Mouse (Mus musculus): ENCODE data around the gene Cmip. TPM values are rescaled to one million over a fixed set of nuclear protein-coding genes. Genes with fewer than 3 reads are reported as not detected.

The Cmip gene
- polyA plus RNA-seq, 1 experiment from 2014 or later: 20.8 TPM

DNA sequence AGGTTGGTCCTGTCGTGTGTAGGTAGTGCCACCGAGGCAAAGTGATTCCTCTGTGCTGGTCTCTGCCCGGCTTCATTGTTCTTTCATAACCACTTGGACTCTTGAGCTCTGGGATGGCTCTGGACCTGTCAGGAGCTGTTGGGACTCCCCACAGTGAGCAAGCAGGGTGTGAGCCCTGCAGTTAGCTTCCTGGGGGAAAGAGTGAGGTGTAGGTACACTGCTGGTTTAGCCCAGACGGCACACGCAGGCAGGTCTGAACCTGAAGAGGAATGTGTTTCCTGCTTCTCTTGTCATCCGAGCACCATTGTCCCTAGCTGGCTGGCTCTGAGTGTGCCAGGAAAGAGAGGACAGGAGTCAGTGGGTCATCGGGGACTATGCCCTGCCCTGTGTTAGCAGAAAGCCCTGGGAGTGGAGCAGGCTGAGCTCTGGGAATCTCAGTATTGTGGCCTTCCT lies 70.5 kb downstream of the Cmip start:
- Histone ChIP-seq H3K36me3 (no peaks in the 10 kb centered on the region; the same call in 1 of the 2 replicates), H3K4me3 (replicated peaks) (no peak overlapping the region), H3K9me3 (no peaks in the 10 kb centered on the region), H3K4me1 (replicated peaks) (peaks cover 39% of the 10 kb centered on the region), H3K27ac (no peak overlapping the region), H3K4me2 (no peak overlapping the region), H3K9ac (replicated peaks) (no peak overlapping the region), H3K27me3 (no peaks in the 10 kb centered on the region)
- WGBS: 44% methylated on average over 7 of the region's 7 CpGs
- no peak for ATAC-seq (ENCODE audit: insufficient number of reproducible peaks, insufficient read depth, low FRiP score, low TSS enrichment, low read depth)

DNA sequence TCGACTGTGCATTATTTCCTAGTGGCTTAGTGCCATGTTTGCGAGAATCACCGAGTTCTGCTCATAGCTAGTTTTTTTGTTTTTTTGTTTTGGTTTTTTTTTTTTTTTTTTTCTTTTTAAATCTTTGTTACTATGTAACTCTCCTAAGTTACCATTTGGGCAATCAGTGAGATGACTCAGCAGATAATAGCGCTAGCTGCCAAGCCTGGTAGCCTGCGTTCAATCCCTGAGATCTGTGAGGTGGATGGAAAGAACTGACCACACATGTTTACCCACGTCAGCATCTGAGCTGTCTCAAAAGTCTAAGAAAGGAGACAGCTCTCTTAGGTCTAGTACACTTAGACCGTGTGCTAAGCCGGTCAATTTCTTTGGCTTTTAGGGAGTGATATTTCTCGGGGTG lies 71.9 kb downstream of the Cmip start:
- no peaks in the 10 kb centered on the region for H3K27me3 ChIP-seq
- ATAC-seq (ENCODE audit: insufficient number of reproducible peaks, insufficient read depth, low FRiP score, low TSS enrichment, low read depth): no peak

DNA sequence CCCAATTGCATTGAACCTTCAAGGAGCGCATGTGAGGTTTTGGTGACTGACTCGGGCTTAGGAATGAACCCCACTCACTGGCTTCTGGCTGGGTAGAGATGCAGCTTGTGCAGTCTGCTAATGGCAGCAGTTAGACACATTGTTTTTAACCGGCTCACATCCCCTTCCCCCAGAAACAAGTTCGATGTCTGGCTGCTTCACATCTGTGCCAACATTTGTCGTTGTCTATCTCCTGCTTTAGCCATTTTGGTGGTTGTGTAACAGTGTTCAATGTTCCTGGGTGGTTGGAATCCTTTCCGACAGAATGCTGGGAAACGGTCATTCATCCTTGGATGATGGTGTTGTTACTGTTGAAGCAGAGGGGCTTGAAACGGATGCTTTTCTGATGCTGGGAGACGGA lies 72.3 kb downstream of the Cmip start:
- H3K4me3 ChIP-seq (replicated peaks): no peak overlapping the region
- H3K27ac ChIP-seq: no peak overlapping the region
- H3K9me3 ChIP-seq: no peaks in the 10 kb centered on the region
- no peak for ATAC-seq (ENCODE audit: insufficient number of reproducible peaks, insufficient read depth, low FRiP score, low TSS enrichment, low read depth)
- H3K4me2 ChIP-seq: no peak overlapping the region
- H3K27me3 ChIP-seq: no peaks in the 10 kb centered on the region
- H3K4me1 ChIP-seq (replicated peaks): peaks cover 46% of the 10 kb centered on the region
- no peaks in the 10 kb centered on the region; the same call in 1 of the 2 replicates for H3K36me3 ChIP-seq
- WGBS: 85% methylated on average over 9 of the region's 9 CpGs
- no peak overlapping the region for H3K9ac ChIP-seq (replicated peaks)

More for the DNA sequence above, 71.9 kb downstream of the Cmip start:
- Histone ChIP-seq H3K27ac (no peak overlapping the region), H3K4me1 (replicated peaks) (peaks cover 42% of the 10 kb centered on the region), H3K36me3 (no peaks in the 10 kb centered on the region; the same call in 1 of the 2 replicates), H3K9ac (replicated peaks) (no peak overlapping the region), H3K4me3 (replicated peaks) (no peak overlapping the region), H3K9me3 (no peaks in the 10 kb centered on the region), H3K4me2 (no peak overlapping the region)
- WGBS: 79% methylated on average over 9 of the region's 9 CpGs

DNA sequence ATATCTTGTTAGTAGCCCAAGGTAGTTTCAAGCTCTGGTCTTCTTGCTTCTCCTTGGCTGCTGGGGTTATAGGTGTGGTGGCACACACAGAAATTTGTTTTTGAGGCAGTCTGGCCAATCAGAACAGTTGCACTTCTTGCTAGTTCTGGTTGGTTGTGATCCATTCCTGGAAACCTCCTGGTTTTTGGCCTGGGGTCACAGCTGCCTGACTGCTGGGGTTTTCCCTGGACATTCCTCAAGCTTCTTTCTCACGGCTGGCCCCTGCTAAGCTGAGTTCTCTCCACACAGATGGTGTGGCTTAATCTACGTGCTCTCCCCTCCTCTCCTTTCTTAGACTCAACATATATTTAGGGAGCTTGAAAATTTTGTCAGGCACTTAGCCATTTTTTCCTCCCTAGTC lies 73.0 kb downstream of the Cmip start:
- no peak overlapping the region for H3K27ac ChIP-seq
- no peaks in the 10 kb centered on the region for H3K9me3 ChIP-seq
- H3K4me1 ChIP-seq (replicated peaks): peaks cover 54% of the 10 kb centered on the region
- H3K4me2 ChIP-seq: no peak overlapping the region
- H3K4me3 ChIP-seq (replicated peaks): no peak overlapping the region
- 35% methylated on average over 2 of the region's 2 CpGs for WGBS
- no peak overlapping the region for H3K9ac ChIP-seq (replicated peaks)
- no peaks in the 10 kb centered on the region; the same call in 1 of the 2 replicates for H3K36me3 ChIP-seq
- H3K27me3 ChIP-seq: no peaks in the 10 kb centered on the region
- no peak for ATAC-seq (ENCODE audit: insufficient number of reproducible peaks, insufficient read depth, low FRiP score, low TSS enrichment, low read depth)

DNA sequence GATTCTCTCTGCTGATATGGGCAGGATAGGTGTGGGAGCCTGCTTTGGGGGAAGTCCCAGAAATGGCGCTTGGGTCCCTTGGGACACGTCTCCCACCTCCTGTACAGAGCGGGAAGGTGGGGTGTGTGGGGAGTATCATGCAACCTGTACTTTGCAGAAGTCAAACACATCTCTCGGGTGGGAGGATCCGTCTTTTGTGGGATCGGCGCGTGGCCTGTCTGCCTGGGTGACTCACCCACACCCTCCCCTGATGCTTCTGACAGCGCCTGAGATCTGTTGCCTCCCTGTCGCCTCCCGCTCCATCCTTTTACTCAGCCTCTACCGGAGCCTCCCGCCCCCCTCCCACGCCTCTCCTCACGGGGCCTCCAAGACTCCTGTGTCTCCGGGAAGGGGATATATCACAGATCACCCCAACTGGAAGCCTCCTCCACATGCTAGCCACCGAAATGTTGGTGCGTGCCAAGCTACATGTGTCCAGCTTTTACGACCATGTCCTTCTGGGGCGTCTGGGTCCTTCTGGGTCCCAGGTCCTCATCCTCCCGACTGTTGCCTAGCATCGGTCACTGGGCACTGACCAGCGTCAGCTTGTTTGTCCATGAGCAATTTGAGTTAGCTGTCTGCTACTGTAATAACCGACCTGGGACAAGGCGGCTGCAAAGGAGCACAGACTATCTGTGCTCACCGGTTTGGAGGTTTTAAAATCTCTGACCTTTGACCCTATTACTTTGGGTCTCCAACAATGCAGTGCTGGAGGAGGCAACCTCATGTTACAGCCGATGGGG lies 75.6 kb downstream of the Cmip start:
- no peaks in the 10 kb centered on the region for H3K36me3 ChIP-seq
- no peak overlapping the region for H3K27ac ChIP-seq
- no peaks in the 10 kb centered on the region for H3K27me3 ChIP-seq
- H3K9me3 ChIP-seq: no peaks in the 10 kb centered on the region
- H3K4me1 ChIP-seq (replicated peaks): peaks cover 63% of the 10 kb centered on the region
- no peak overlapping the region for H3K4me2 ChIP-seq
- no peak overlapping the region for H3K4me3 ChIP-seq (replicated peaks)
- WGBS: 84% methylated on average over 27 of the region's 27 CpGs
- no peak for ATAC-seq (ENCODE audit: insufficient number of reproducible peaks, insufficient read depth, low FRiP score, low TSS enrichment, low read depth)
- H3K9ac ChIP-seq (replicated peaks): no peak overlapping the region

DNA sequence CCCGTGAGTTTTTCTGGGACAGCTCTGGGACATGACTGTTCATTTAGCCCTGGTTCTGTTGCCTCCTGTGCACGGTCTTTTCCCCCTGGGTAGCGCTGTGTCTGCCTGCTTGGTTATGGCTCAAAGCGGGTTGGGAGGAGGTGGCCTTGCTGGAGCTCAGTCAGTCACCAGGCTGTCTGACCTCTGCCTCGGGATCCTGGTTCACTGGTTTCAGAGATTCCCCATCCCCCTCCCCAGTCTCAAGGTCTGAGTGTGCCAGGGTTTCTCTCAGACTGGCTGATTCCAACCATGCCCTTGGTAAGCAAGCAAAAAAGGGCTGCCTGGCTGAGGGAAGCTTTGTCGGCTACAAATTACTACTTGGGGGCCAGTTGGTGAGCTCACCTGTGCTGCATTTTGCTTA lies 76.8 kb downstream of the Cmip start:
- Histone ChIP-seq H3K27me3 (no peaks in the 10 kb centered on the region), H3K9ac (replicated peaks) (no peak overlapping the region), H3K36me3 (no peaks in the 10 kb centered on the region), H3K4me3 (replicated peaks) (no peak overlapping the region), H3K4me2 (no peak overlapping the region), H3K9me3 (no peaks in the 10 kb centered on the region), H3K27ac (peak overlapping the region; percentile 53), H3K4me1 (replicated peaks) (peaks cover 57% of the 10 kb centered on the region)
- 42% methylated on average over 6 of the region's 6 CpGs for WGBS
- no peak for ATAC-seq (ENCODE audit: insufficient number of reproducible peaks, insufficient read depth, low FRiP score, low TSS enrichment, low read depth)

DNA sequence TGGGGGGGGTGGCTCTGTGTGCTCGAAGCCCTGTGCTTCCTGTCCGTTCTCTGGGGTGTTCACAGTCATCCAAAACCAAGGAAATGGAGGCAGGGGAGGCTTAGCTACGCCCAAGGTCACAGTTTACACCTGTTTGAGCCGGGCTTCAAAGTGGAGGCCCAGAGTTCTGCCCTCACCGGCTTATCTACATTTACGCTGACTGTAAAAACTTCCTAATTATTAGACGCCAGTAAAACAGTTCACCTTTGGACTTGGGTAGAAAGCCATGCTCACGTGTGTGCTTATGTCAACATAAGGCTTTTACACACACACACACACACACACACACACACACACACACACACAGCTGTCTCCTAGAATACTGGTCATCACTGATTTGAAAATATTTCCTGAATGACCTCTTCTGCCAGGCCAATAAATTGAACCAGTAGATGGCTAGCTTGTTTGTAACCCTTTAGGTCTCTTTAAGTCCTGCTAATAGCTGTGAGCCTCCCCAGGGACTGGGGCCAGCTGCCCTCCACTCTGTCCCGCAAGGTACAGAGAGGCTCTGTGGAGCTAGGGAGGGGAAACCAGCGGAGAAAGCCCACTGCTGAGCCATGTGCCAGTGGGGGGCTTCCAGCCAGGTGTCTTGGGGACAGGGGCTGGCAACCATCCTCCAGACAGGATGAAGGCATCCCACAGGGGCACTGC lies 77.3 kb downstream of the Cmip start:
- Histone ChIP-seq H3K4me2 (peak overlapping the region; percentile 17; the same call in 1 of the 2 replicates), H3K27me3 (no peaks in the 10 kb centered on the region), H3K27ac (peak overlapping the region; percentile 59), H3K9me3 (no peaks in the 10 kb centered on the region), H3K4me1 (replicated peaks) (peaks cover 61% of the 10 kb centered on the region), H3K9ac (replicated peaks) (no peak overlapping the region), H3K4me3 (replicated peaks) (no peak overlapping the region), H3K36me3 (no peaks in the 10 kb centered on the region)
- no peak for ATAC-seq (ENCODE audit: insufficient number of reproducible peaks, insufficient read depth, low FRiP score, low TSS enrichment, low read depth)
- 14% methylated on average over 10 of the region's 10 CpGs for WGBS

DNA sequence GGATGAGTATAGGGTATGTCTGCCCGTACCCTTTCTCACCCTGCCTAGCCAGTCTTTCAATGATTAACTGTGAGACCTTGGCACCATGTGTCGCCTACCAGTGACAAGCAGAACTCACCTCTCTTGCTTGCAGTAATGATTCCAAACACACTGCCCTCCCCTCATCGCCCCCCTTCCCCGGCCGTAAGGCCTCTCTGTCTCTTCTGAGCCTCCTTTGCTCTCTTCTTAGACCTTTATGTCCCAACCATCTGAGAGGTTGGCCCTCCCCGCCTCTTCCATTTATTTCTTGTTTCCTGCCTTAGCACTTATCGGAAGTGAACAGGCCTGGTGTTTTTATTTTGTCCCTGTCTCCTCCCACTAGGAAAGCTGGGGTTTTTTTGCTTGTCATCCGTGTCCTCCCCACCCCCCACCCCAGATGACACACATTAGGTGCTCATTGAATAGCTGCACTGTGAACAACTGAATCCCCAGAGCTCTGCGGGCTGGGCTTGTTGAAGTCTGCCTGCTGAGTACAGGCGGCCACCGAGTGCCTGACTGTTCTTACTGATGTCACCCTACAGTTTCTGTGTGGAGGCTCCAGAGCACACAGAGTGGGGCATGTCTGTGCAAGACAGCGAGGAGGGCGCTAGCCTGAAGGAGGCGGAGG lies 78.0 kb downstream of the Cmip start:
- H3K9ac ChIP-seq (replicated peaks): no peak overlapping the region
- H3K27ac ChIP-seq: peak overlapping the region; percentile 31; the same call in 1 of the 2 replicates
- H3K36me3 ChIP-seq: no peaks in the 10 kb centered on the region
- ATAC-seq (ENCODE audit: insufficient number of reproducible peaks, insufficient read depth, low FRiP score, low TSS enrichment, low read depth): no peak
- no peak overlapping the region for H3K4me3 ChIP-seq (replicated peaks)
- WGBS: 19% methylated on average over 14 of the region's 14 CpGs
- H3K4me2 ChIP-seq: peak overlapping the region; percentile 17; the same call in 1 of the 2 replicates
- no peaks in the 10 kb centered on the region for H3K9me3 ChIP-seq
- H3K4me1 ChIP-seq (replicated peaks): peaks cover 61% of the 10 kb centered on the region
- H3K27me3 ChIP-seq: no peaks in the 10 kb centered on the region

DNA sequence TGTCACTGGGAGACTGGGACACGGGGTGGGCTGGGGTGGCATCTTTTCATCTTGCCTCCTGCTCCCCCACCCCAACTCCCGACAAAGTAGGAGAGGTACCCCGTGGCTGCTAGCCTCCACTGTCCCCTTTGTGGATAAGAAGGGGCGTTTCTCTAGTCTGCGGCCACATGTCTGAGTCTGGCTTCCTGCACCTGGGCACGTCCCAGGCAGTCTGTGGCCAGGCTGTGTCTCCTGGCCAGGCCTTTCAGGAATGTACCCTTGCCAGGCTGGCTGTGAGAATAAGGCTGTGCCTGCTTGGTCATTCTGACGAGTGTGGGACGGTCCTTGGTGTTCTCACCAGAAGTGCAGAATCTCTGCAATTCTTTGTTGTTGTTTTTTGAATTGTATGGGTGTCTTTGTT lies 78.6 kb downstream of the Cmip start:
- peak overlapping the region; percentile 31; the same call in 1 of the 2 replicates for H3K27ac ChIP-seq
- no peaks in the 10 kb centered on the region for H3K36me3 ChIP-seq
- H3K4me1 ChIP-seq (replicated peaks): peaks cover 65% of the 10 kb centered on the region
- ATAC-seq (ENCODE audit: insufficient number of reproducible peaks, insufficient read depth, low FRiP score, low TSS enrichment, low read depth): no peak
- H3K4me3 ChIP-seq (replicated peaks): no peak overlapping the region
- no peaks in the 10 kb centered on the region for H3K27me3 ChIP-seq
- peak overlapping the region; percentile 17; the same call in 1 of the 2 replicates for H3K4me2 ChIP-seq
- no peak overlapping the region for H3K9ac ChIP-seq (replicated peaks)
- H3K9me3 ChIP-seq: no peaks in the 10 kb centered on the region
- 41% methylated on average over 8 of the region's 8 CpGs for WGBS

DNA sequence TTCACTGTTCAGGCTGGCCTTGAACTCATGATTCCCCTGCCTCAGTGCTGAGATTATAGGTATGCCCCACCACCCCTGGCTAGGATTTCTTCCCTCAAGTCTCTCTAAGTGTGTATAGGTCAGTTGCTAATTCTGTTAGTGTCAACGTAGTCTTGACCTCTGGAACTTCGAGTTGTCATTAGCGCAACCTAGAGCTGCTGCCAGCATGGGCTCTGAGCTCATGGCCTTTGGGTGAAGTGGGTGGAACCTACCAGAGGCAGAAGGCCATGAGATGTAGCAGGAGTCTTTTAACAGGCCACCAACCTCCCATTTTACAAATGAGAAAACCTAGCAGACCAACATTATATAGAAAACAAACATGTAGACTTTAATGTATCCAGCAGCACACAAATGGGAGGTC lies 80.3 kb downstream of the Cmip start:
- H3K4me2 ChIP-seq: no peak overlapping the region
- no peak overlapping the region for H3K4me3 ChIP-seq (replicated peaks)
- no peaks in the 10 kb centered on the region for H3K27me3 ChIP-seq
- H3K4me1 ChIP-seq (replicated peaks): peaks cover 64% of the 10 kb centered on the region
- WGBS: 84% methylated on average over 3 of the region's 3 CpGs
- H3K9me3 ChIP-seq: no peaks in the 10 kb centered on the region
- H3K27ac ChIP-seq: no peak overlapping the region
- no peak for ATAC-seq (ENCODE audit: insufficient number of reproducible peaks, insufficient read depth, low FRiP score, low TSS enrichment, low read depth)
- H3K36me3 ChIP-seq: no peaks in the 10 kb centered on the region
- no peak overlapping the region for H3K9ac ChIP-seq (replicated peaks)

DNA sequence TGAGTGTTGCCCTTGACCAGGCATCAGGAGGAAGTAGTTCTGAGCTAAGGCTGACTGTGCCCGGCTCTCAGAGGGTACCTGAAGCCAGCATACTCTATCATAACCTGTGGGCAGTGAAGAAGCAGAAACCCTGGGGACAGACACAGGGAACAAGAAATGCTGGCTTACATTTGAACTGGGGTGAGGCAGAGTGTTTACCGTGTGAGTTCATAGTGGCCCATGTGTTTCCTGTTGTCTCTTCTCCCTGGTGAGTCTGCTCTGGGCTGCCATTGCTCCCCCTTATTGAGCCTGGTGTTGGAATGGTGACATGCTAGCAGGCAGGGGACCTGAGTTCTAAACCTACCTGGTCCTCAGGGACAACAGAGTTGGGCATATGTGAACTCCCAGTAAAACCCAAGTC lies 81.8 kb downstream of the Cmip start:
- Histone ChIP-seq H3K36me3 (no peaks in the 10 kb centered on the region), H3K9me3 (no peaks in the 10 kb centered on the region), H3K27me3 (no peaks in the 10 kb centered on the region), H3K27ac (no peak overlapping the region), H3K9ac (replicated peaks) (no peak overlapping the region), H3K4me2 (no peak overlapping the region), H3K4me3 (replicated peaks) (no peak overlapping the region), H3K4me1 (replicated peaks) (peaks cover 60% of the 10 kb centered on the region)
- 70% methylated on average over 2 of the region's 2 CpGs for WGBS
- ATAC-seq (ENCODE audit: insufficient number of reproducible peaks, insufficient read depth, low FRiP score, low TSS enrichment, low read depth): no peak
